In the genomic region with DNA sequence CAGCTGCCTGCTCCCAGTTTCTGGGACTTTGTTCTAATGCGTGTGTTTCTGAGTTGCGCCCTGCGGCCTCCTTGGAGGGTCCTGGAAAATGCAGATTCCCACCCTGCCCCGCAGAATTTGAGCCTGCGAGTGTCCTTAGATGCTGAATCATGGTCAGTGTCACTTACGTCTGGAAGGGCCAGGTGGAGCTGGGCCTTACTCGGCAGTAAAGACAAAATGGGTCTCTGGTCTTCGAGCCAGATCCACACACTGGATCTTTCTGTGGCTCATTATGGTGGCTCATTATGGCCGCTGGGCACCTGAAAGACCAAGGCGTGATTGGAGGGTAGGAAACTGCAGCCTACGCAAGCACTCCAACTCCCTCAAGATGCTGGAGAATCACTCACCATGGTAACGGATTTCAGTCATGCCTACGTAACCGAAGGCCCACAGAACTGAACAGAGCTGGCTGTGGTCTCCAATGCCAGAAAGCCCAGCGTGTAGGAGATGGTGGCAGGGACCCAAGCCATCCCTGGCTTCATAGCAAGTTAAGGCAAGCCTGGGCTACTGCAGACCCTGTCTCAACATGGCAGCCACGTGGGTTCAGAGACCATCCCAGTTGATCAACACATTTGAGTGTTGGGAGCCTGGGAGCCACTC, we compare ENCODE assay signal across 8 mouse cellular contexts. TPM values are rescaled to one million over a fixed set of nuclear protein-coding genes. Genes with fewer than 3 reads are reported as not detected.
A peak's percentile ranks its signal among the peaks of the same experiment; 100 is the strongest.
DNase-seq lines count a peak whose midpoint lies in the region; ATAC-seq and TF ChIP-seq lines count a peak whose summit lies in the region.

No protein-coding gene starts in this region.

- peak overlapping the region; percentile 99 for H3K4me2 ChIP-seq in kidney, postnatal 0 days (ENCODE audit: low read length)
- H3K4me2 ChIP-seq in intestine, postnatal 0 days (replicated peaks; ENCODE audit: low read depth): peak overlapping the region; percentile 97
- H3K4me2 ChIP-seq in liver, postnatal 0 days (ENCODE audit: low read depth, low read length): peak overlapping the region; percentile 92
- peak overlapping the region; percentile 96 for H3K4me2 ChIP-seq in stomach, embryonic 14.5 days (replicated peaks; ENCODE audit: low read depth, low read length)

- no peaks in the 10 kb centered on the region for H3K9me3 ChIP-seq in kidney, postnatal 0 days (replicated peaks; ENCODE audit: low read length)
- H3K9me3 ChIP-seq in intestine, postnatal 0 days (ENCODE audit: control insufficient read depth): no peaks in the 10 kb centered on the region
- no peaks in the 10 kb centered on the region for H3K9me3 ChIP-seq in liver, postnatal 0 days (ENCODE audit: low read length)
- H3K9me3 ChIP-seq in stomach, embryonic 14.5 days (ENCODE audit: control insufficient read depth, low read depth, low read length): no peaks in the 10 kb centered on the region

- H3K36me3 ChIP-seq in kidney, postnatal 0 days (ENCODE audit: insufficient read depth, low read length): 0 out of 2 replicates have a peak, but pooled peaks cover 3% of the 10 kb centered on the region
- H3K36me3 ChIP-seq in intestine, postnatal 0 days (ENCODE audit: control insufficient read depth, insufficient read depth): peaks cover 13% of the 10 kb centered on the region
- no peaks in the 10 kb centered on the region; the same call in 1 of the 2 replicates for H3K36me3 ChIP-seq in liver, postnatal 0 days (replicated peaks; ENCODE audit: insufficient read depth, low read length)
- 0 out of 2 replicates have a peak, but pooled peaks cover 4% of the 10 kb centered on the region for H3K36me3 ChIP-seq in stomach, embryonic 14.5 days (ENCODE audit: control insufficient read depth, insufficient read depth, low read length)

- peak overlapping the region; percentile 67 for H3K4me3 ChIP-seq in kidney, postnatal 0 days (replicated peaks; ENCODE audit: low read depth, low read length)
- H3K4me3 ChIP-seq in intestine, postnatal 0 days (ENCODE audit: low read depth, low read length): peak overlapping the region; percentile 64
- H3K4me3 ChIP-seq in liver, postnatal 0 days (ENCODE audit: low read depth, low read length): peak overlapping the region; percentile 65
- H3K4me3 ChIP-seq in stomach, embryonic 14.5 days (ENCODE audit: low read depth, low read length): peak overlapping the region; percentile 76

- H3K4me1 ChIP-seq in kidney, postnatal 0 days (replicated peaks; ENCODE audit: insufficient read depth, low read length): no peaks in the 10 kb centered on the region
- H3K4me1 ChIP-seq in intestine, postnatal 0 days (replicated peaks; ENCODE audit: control insufficient read depth, insufficient read depth, low read length): no peaks in the 10 kb centered on the region
- peaks cover 8% of the 10 kb centered on the region; the same call in 1 of the 2 replicates for H3K4me1 ChIP-seq in liver, postnatal 0 days (ENCODE audit: insufficient read depth)
- H3K4me1 ChIP-seq in stomach, embryonic 14.5 days (ENCODE audit: control insufficient read depth, insufficient read depth, low read length): no peaks in the 10 kb centered on the region

- no peaks in the 10 kb centered on the region for H3K27me3 ChIP-seq in kidney, postnatal 0 days (ENCODE audit: insufficient read depth, low read length)
- H3K27me3 ChIP-seq in intestine, postnatal 0 days (replicated peaks; ENCODE audit: control insufficient read depth, insufficient read depth, low read length): no peaks in the 10 kb centered on the region
- H3K27me3 ChIP-seq in liver, postnatal 0 days (ENCODE audit: insufficient read depth, low read length): no peaks in the 10 kb centered on the region
- no peaks in the 10 kb centered on the region for H3K27me3 ChIP-seq in stomach, embryonic 14.5 days (ENCODE audit: control insufficient read depth, insufficient read depth, low read length)

- no peak for TF ChIP-seq EP300 in liver, postnatal 0 days (IDR thresholded peaks at IDR 0.05; ENCODE audit: low read depth)

- peak overlapping the region; percentile 73 for H3K9ac ChIP-seq in kidney, postnatal 0 days (ENCODE audit: low read depth, low read length)
- peak overlapping the region; percentile 79; the same call in 1 of the 2 replicates for H3K9ac ChIP-seq in intestine, postnatal 0 days (ENCODE audit: low read depth, low read length)
- H3K9ac ChIP-seq in liver, postnatal 0 days (replicated peaks): peak overlapping the region; percentile 67; the same call in 1 of the 2 replicates
- peak overlapping the region; percentile 46; the same call in 1 of the 2 replicates for H3K9ac ChIP-seq in stomach, embryonic 14.5 days (replicated peaks; ENCODE audit: low read depth, low read length)

- ATAC-seq in kidney, postnatal 0 days (replicated peaks; ENCODE audit: low FRiP score, low read depth): no peak
- 0 out of 2 replicates have a peak, but pooled peaks have one; percentile 11 for ATAC-seq in erythroblast, adult 5-6 weeks (replicated peaks; ENCODE audit: low FRiP score, poor library complexity, severe bottlenecking)
- ATAC-seq in intestine, postnatal 0 days: no peak
- ATAC-seq in liver, postnatal 0 days: no peak
- ATAC-seq in stomach, embryonic 14.5 days (ENCODE audit: insufficient number of reproducible peaks, insufficient read depth, low FRiP score, low read depth): no peak

- no peak overlapping the region; the same call in 1 of the 2 replicates for H3K27ac ChIP-seq in kidney, postnatal 0 days
- H3K27ac ChIP-seq in intestine, postnatal 0 days (ENCODE audit: low read depth, low read length): peak overlapping the region; percentile 87; the same call in 1 of the 2 replicates
- H3K27ac ChIP-seq in liver, postnatal 0 days (ENCODE audit: low read depth): peak overlapping the region; percentile 82; the same call in 1 of the 2 replicates
- no peak overlapping the region for H3K27ac ChIP-seq in stomach, embryonic 14.5 days (ENCODE audit: low read length)

- no peak for DNase-seq in kidney, postnatal 0 days (ENCODE audit: low spot score)
- DNase-seq in kidney, postnatal 14 days: no peak
- no peak for DNase-seq in liver, postnatal 0 days
- no peak for DNase-seq in adrenal gland, adult 18-20 months (ENCODE audit: low spot score in 2 of 2)
- DNase-seq in adrenal gland, adult 8-10 months: no peak

- no peak for TF ChIP-seq CTCF in kidney, postnatal 0 days (IDR thresholded peaks at IDR 0.05; ENCODE audit: low read depth)
- TF ChIP-seq CTCF in intestine, postnatal 0 days (IDR thresholded peaks at IDR 0.05; ENCODE audit: low read depth): no peak
- TF ChIP-seq CTCF in liver, postnatal 0 days (IDR thresholded peaks at IDR 0.05; ENCODE audit: low read depth): no peak

- WGBS in kidney, postnatal 0 days: 75% methylated on average over 16 of the region's 16 CpGs
- WGBS in intestine, postnatal 0 days: 78% methylated on average over 16 of the region's 16 CpGs
- 72% methylated on average over 16 of the region's 16 CpGs for WGBS in liver, postnatal 0 days (ENCODE audit: insufficient replicate concordance)
- 76% methylated on average over 16 of the region's 16 CpGs for WGBS in stomach, embryonic 14.5 days

RNA-seq across cellular contexts. Expression of a gene that starts 1.0 kb away (rescaled TPM):
- 64.6 and 68.5 TPM in 2 replicates for polyA plus RNA-seq in kidney, postnatal 0 days (2015; fragmentation: Nextera tagmentation; extraction: Ambion mirVana)
- 4.6 and 10.6 TPM in 2 replicates for total RNA-seq in erythroblast, adult 5-6 weeks (2015; ENCODE audit: low replicate concordance)
- total RNA-seq in erythroblast, adult 5-6 weeks (2017; ENCODE audit: low replicate concordance): 5.5 and 7.1 TPM in 2 replicates
- 71.6 and 79.0 TPM in 2 replicates for polyA plus RNA-seq in intestine, postnatal 0 days (2015; fragmentation: Nextera tagmentation; extraction: Ambion mirVana)
- 28.6 and 29.0 TPM in 2 replicates for polyA plus RNA-seq in liver, postnatal 0 days (2015; fragmentation: Nextera tagmentation; extraction: Ambion mirVana)
- polyA plus RNA-seq in stomach, embryonic 14.5 days (2014; fragmentation: Nextera tagmentation; extraction: Ambion mirVana): 50.3 and 55.8 TPM in 2 replicates
- 100 to 1,000 TPM; 106 to 107 TPM for total RNA-seq in adrenal gland, adult 18-20 months (2021)
- 100 to 1,000 TPM; 128 to 162 (median 139) TPM for total RNA-seq in adrenal gland, adult 8-10 months (2022)

RNA-seq across cellular contexts. Expression of a gene that starts 31.2 kb away (rescaled TPM):
- polyA plus RNA-seq in kidney, postnatal 0 days (2015; fragmentation: Nextera tagmentation; extraction: Ambion mirVana): 260 and 285 TPM in 2 replicates
- 71.5 and 81.1 TPM in 2 replicates for total RNA-seq in erythroblast, adult 5-6 weeks (2015; ENCODE audit: low replicate concordance)
- 44.6 and 45.7 TPM in 2 replicates for total RNA-seq in erythroblast, adult 5-6 weeks (2017; ENCODE audit: low replicate concordance)
- 162 and 174 TPM in 2 replicates for polyA plus RNA-seq in intestine, postnatal 0 days (2015; fragmentation: Nextera tagmentation; extraction: Ambion mirVana)
- 119 and 125 TPM in 2 replicates for polyA plus RNA-seq in liver, postnatal 0 days (2015; fragmentation: Nextera tagmentation; extraction: Ambion mirVana)
- 347 and 363 TPM in 2 replicates for polyA plus RNA-seq in stomach, embryonic 14.5 days (2014; fragmentation: Nextera tagmentation; extraction: Ambion mirVana)
- 100 to 1,000 TPM; 130 to 134 TPM for total RNA-seq in adrenal gland, adult 18-20 months (2021)
- 100 to 1,000 TPM; 130 to 147 (median 132) TPM for total RNA-seq in adrenal gland, adult 8-10 months (2022)

RNA-seq across cellular contexts. Expression of a gene that starts 38.9 kb away (rescaled TPM):
- polyA plus RNA-seq in kidney, postnatal 0 days (2015; fragmentation: Nextera tagmentation; extraction: Ambion mirVana): 0.99 and 1.2 TPM in 2 replicates
- total RNA-seq in erythroblast, adult 5-6 weeks (2015; ENCODE audit: low replicate concordance): not detected in 2 replicates
- total RNA-seq in erythroblast, adult 5-6 weeks (2017; ENCODE audit: low replicate concordance): not detected in 2 replicates
- 9.9 and 11.4 TPM in 2 replicates for polyA plus RNA-seq in intestine, postnatal 0 days (2015; fragmentation: Nextera tagmentation; extraction: Ambion mirVana)
- 0.06 and 0.09 TPM in 2 replicates for polyA plus RNA-seq in liver, postnatal 0 days (2015; fragmentation: Nextera tagmentation; extraction: Ambion mirVana)
- polyA plus RNA-seq in stomach, embryonic 14.5 days (2014; fragmentation: Nextera tagmentation; extraction: Ambion mirVana): 0.34 and 0.38 TPM in 2 replicates
- under 1 TPM in 1 of 2 experiments, not detected in 1; 0.19 TPM for total RNA-seq in adrenal gland, adult 18-20 months (2021)
- 1 to 10 TPM in 1 of 4 experiments, under 1 TPM in 3; 0.12 to 1.1 (median 0.75) TPM for total RNA-seq in adrenal gland, adult 8-10 months (2022)

RNA-seq across cellular contexts. Expression of a gene that starts 40.3 kb away (rescaled TPM):
- polyA plus RNA-seq in kidney, postnatal 0 days (2015; fragmentation: Nextera tagmentation; extraction: Ambion mirVana): 3.3 and 4.0 TPM in 2 replicates
- total RNA-seq in erythroblast, adult 5-6 weeks (2015; ENCODE audit: low replicate concordance): not detected in 2 replicates
- 0.56 and 1.5 TPM in 2 replicates for total RNA-seq in erythroblast, adult 5-6 weeks (2017; ENCODE audit: low replicate concordance)
- polyA plus RNA-seq in intestine, postnatal 0 days (2015; fragmentation: Nextera tagmentation; extraction: Ambion mirVana): 1.5 and 1.8 TPM in 2 replicates
- polyA plus RNA-seq in liver, postnatal 0 days (2015; fragmentation: Nextera tagmentation; extraction: Ambion mirVana): 0.89 and 0.95 TPM in 2 replicates
- polyA plus RNA-seq in stomach, embryonic 14.5 days (2014; fragmentation: Nextera tagmentation; extraction: Ambion mirVana): 4.1 and 4.3 TPM in 2 replicates
- total RNA-seq in adrenal gland, adult 18-20 months (2021): 1 to 10 TPM; 1.2 to 1.3 TPM
- 1 to 10 TPM in 2 of 4 experiments, under 1 TPM in 2; 0.73 to 1.9 (median 1.3) TPM for total RNA-seq in adrenal gland, adult 8-10 months (2022)

RNA-seq across cellular contexts. Expression of a gene that starts 40.4 kb away (rescaled TPM):
- polyA plus RNA-seq in kidney, postnatal 0 days (2015; fragmentation: Nextera tagmentation; extraction: Ambion mirVana): 9.2 and 9.5 TPM in 2 replicates
- 0.38 TPM in 1 of 2 replicates, not detected in the other for total RNA-seq in erythroblast, adult 5-6 weeks (2015; ENCODE audit: low replicate concordance)
- total RNA-seq in erythroblast, adult 5-6 weeks (2017; ENCODE audit: low replicate concordance): 0.09 and 0.42 TPM in 2 replicates
- polyA plus RNA-seq in intestine, postnatal 0 days (2015; fragmentation: Nextera tagmentation; extraction: Ambion mirVana): 3.8 and 4.5 TPM in 2 replicates
- polyA plus RNA-seq in liver, postnatal 0 days (2015; fragmentation: Nextera tagmentation; extraction: Ambion mirVana): 1.0 and 1.5 TPM in 2 replicates
- 14.8 and 15.9 TPM in 2 replicates for polyA plus RNA-seq in stomach, embryonic 14.5 days (2014; fragmentation: Nextera tagmentation; extraction: Ambion mirVana)
- 10 to 100 TPM; 17.7 to 30.8 TPM for total RNA-seq in adrenal gland, adult 18-20 months (2021)
- 10 to 100 TPM; 17.1 to 26.4 (median 22.0) TPM for total RNA-seq in adrenal gland, adult 8-10 months (2022)

Comparison
In these comparisons a context has a peak if more than half of its experiments do, and no peak if none do; other contexts are left out.
1. H3K27ac ChIP-seq: peak in intestine, postnatal 0 days (single experiment) and liver, postnatal 0 days (single experiment); none in kidney, postnatal 0 days (single experiment) and stomach, embryonic 14.5 days (single experiment).
2. Peak in every context shown above with its lines, with median percentiles within 50 percentile points of each other: H3K4me2 ChIP-seq, H3K4me3 ChIP-seq and H3K9ac ChIP-seq.